Mouse (Mus musculus) limb, embryonic 15.5 days (tissue): Measurements from ENCODE around the gene Sfmbt2. TPM values are rescaled to one million over a fixed set of nuclear protein-coding genes. Genes with fewer than 3 reads are reported as not detected.
A peak's percentile ranks its signal among the peaks of the same experiment; 100 is the strongest.
"Not testable (repeated sequence)": the region's sequence is repeated elsewhere in the genome, so short reads cannot be mapped to it uniquely, and the experiment has no call there.

Experiments
- ATAC-seq: fragments of 200-750 bp; cut with Nextera tagmentation; 2 replicates; pipeline ENCODE4 v1.8.0; 2017; ENCODE audit warnings: low read depth, moderate TSS enrichment; ENCODE audit not compliant: insufficient number of reproducible peaks, low FRiP score, low TSS enrichment
- H3K27ac ChIP-seq: fragments of 300-500 bp; sonication (generic); 2 replicates; pipeline ENCODE4 v1.5.1; 2015; ENCODE audit warnings: moderate library complexity, mild to moderate bottlenecking, inconsistent platforms
- H3K27me3 ChIP-seq: fragments of 300-500 bp; sonication (generic); 2 replicates; pipeline ENCODE4 v1.6.1; 2015; ENCODE audit warnings: inconsistent platforms
- H3K36me3 ChIP-seq: fragments of 300-500 bp; sonication (generic); 2 replicates; pipeline ENCODE4 v1.6.1; 2015; ENCODE audit warnings: inconsistent platforms
- H3K4me1 ChIP-seq: fragments of 300-500 bp; sonication (generic); 2 replicates; pipeline ENCODE4 v1.6.1; 2015; ENCODE audit warnings: inconsistent platforms
- H3K4me2 ChIP-seq: fragments of 300-500 bp; sonication (generic); 2 replicates; pipeline ENCODE4 v1.6.1; 2015; ENCODE audit warnings: mild to moderate bottlenecking, inconsistent platforms
- H3K4me3 ChIP-seq: fragments of 300-500 bp; sonication (generic); 2 replicates; pipeline ENCODE4 v1.5.1; 2015; ENCODE audit warnings: mild to moderate bottlenecking, inconsistent platforms
- H3K9ac ChIP-seq: fragments of 300-500 bp; sonication (generic); 2 replicates; pipeline ENCODE4 v1.6.1; 2015; ENCODE audit warnings: inconsistent platforms
- H3K9me3 ChIP-seq: fragments of 300-500 bp; sonication (generic); 2 replicates; pipeline ENCODE4 v1.6.1; 2016; ENCODE audit warnings: inconsistent platforms
- WGBS: fragments of 180-500 bp; shearing (Covaris S2); methylation state at CpG from one replicate; pipeline ENCODE4 v1.1.7; 2015; 5-methylcytosine and 5-hydroxymethylcytosine counted together
- polyA plus RNA-seq: library from polyadenylated mRNA; unstranded; fragments of >200 nt; fragmentation: Nextera tagmentation; extraction: Ambion mirVana; gene quantifications from 2 replicates; pipeline ENCODE4 v1.2.1, GENCODE M21; 2015

The Sfmbt2 gene
- polyA plus RNA-seq = 1.9 and 2.3 TPM in 2 replicates

DNA sequence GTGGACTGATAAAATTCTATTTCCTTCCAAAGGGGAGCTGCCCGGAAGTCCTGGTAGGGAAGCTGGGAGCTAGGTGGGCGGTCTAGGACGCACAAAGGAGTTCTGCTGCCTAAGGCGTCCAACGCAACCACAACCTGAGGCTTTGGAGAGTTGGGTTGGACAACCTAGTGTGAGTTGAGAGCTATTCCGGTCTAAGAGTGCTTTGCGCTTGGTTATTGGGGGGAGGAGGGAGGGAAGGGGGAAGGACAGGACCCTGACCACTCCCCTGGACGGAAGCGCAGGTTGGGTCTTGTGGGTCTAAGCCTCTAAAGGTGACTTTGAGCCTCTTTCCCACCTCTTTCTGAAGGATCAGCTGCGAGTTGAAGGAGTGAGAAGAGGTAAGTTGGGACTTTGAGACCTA, at the start of gene Sfmbt2:
Gene Sfmbt2, plus strand, starts transcription at position 335 of the 400 bp plus-strand sequence.
- Histone ChIP-seq H3K9ac (no peak within 1 kb of the TSS), H3K4me2 (0 out of 2 replicates have a peak within 1 kb of the TSS, but pooled peaks have one; percentile 94), H3K27me3 (peaks cover 69% of the 10 kb centered on the region), H3K27ac (no peak within 1 kb of the TSS), H3K4me3 (no peak within 1 kb of the TSS), H3K9me3 (no peaks in the 10 kb centered on the region), H3K36me3 (no peaks in the 10 kb centered on the region), H3K4me1 (peaks cover 27% of the 10 kb centered on the region)
- WGBS = 2% methylated on average over 10 of the region's 10 CpGs
- no peak for ATAC-seq

DNA sequence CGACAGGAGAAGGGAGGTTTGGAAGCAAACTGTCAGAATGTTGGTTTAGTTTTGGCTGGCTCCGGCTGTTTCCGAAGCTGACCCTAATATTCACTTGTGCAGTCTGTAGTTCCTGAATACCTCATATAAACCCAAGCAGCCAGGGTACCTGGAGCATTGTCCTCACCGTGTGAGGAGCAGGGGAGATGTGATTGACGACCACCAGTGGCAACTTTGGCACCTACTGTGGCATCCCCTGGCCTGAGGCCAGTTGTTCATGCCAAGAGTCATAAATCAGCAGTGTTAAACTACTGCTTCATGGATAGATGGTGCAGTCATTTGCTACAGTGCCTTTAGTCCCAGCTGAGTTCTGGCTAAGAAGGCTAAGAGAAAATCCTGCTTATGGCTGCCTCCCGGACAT, 49.2 kb upstream of the Sfmbt2 start:
- 41% methylated on average over 6 of the region's 6 CpGs for WGBS
- Histone ChIP-seq H3K36me3 (no peaks in the 10 kb centered on the region), H3K27ac (no peak overlapping the region), H3K4me2 (no peak overlapping the region), H3K9ac (no peak overlapping the region), H3K9me3 (no peaks in the 10 kb centered on the region), H3K27me3 (no peaks in the 10 kb centered on the region), H3K4me1 (peaks cover 3% of the 10 kb centered on the region; the same call in 1 of the 2 replicates), H3K4me3 (no peak overlapping the region)
- ATAC-seq = no peak

DNA sequence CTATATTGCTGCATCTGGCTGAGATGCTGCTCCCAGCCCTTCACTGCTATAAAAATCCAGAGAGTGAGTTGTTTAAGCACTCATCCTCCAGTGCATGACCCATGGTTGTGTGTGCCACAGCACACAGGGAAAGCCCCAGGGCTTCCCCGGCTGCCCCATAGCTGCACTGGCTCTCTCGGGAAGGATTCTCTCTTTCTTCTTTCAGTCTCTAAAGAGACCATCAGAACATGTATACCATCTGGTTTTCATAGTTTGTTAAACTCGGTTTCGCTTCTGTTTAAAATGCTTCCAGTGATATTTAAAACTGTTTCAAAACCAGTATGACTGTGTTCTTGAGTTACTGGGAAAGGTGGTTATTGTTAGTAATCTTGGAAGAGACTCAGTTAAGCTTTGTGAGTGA, 47.1 kb upstream of the Sfmbt2 start:
- Histone ChIP-seq H3K9ac (no peak overlapping the region), H3K4me1 (peaks cover 3% of the 10 kb centered on the region; the same call in 1 of the 2 replicates), H3K4me2 (no peak overlapping the region), H3K27me3 (no peaks in the 10 kb centered on the region), H3K36me3 (no peaks in the 10 kb centered on the region), H3K4me3 (no peak overlapping the region), H3K9me3 (no peaks in the 10 kb centered on the region), H3K27ac (no peak overlapping the region)
- ATAC-seq = no peak
- WGBS = 68% methylated on average over 4 of the region's 4 CpGs

DNA sequence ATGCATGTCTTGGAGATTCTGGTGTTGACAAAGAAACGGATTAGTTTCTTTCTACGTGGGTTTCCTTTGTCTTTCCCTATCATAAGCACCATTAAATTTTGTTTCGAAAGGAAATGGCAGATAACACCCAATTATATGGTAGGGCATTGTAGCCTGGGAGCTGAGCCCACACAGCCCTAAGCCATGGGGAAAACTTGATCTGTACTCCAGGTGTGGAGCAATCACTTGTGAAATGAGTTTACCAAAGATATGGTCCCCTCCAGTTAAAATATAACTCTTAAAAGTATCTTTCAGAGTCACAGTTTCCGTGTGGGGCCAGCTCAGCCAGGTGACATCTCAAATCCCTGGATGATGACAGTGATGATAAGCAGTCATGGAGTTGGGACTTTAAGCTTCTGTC, 45.3 kb upstream of the Sfmbt2 start:
- Histone ChIP-seq H3K4me3 (no peak overlapping the region), H3K4me1 (peaks cover 3% of the 10 kb centered on the region; the same call in 1 of the 2 replicates), H3K9ac (no peak overlapping the region), H3K36me3 (no peaks in the 10 kb centered on the region), H3K27me3 (no peaks in the 10 kb centered on the region), H3K9me3 (no peaks in the 10 kb centered on the region), H3K27ac (no peak overlapping the region), H3K4me2 (no peak overlapping the region)
- 79% methylated on average over 4 of the region's 4 CpGs for whole genome bisulfite sequencing
- no peak for ATAC-seq

DNA sequence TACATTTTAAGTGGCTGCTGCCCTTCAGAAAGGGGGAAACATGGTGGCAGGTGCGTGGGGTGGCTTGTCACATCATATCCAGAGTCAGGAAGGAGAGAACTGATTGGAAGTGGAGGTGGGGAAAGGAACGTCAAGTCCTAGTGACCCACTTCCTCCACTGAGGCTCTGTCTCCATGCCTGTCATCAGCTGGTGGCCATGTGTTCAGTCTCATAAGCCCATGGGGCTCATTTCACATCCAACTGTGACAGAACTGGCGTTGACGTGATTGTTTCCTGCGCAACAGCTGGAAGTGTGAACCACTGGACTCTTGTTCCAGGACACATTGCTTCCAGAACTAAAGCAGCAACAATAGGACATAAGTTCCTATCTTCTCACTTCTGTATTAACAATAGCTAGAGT, 40.1 kb upstream of the Sfmbt2 start:
- H3K4me3 ChIP-seq = no peak overlapping the region
- ATAC-seq = no peak
- no peak overlapping the region for H3K27ac ChIP-seq
- peaks cover 3% of the 10 kb centered on the region; the same call in 1 of the 2 replicates for H3K27me3 ChIP-seq
- no peaks in the 10 kb centered on the region for H3K9me3 ChIP-seq
- H3K4me1 ChIP-seq = no peaks in the 10 kb centered on the region
- WGBS = 58% methylated on average over 5 of the region's 5 CpGs
- H3K36me3 ChIP-seq = no peaks in the 10 kb centered on the region
- H3K9ac ChIP-seq = no peak overlapping the region
- H3K4me2 ChIP-seq = no peak overlapping the region

DNA sequence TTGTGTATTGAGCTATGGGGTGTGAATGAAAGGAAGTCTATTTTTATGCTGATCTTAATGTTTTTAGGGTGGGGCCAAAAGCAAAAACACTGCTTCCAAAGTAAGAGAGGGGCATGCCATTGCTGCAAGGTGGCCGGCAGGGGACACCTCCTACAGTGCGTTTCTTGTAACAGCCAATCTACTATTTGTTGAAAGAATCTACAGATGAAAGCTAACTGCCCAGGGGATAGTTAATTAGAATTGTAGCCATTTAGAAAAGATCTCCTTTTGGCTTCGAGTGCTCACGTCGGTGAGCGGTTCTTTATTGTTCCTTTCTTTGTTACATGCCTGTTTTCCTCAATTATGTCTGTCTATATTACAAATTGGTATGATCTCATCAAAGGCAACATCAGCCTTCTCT, 36.0 kb upstream of the Sfmbt2 start:
- no peak overlapping the region for H3K9ac ChIP-seq
- no peak overlapping the region for H3K4me2 ChIP-seq
- H3K9me3 ChIP-seq = no peaks in the 10 kb centered on the region
- no peak overlapping the region for H3K27ac ChIP-seq
- H3K36me3 ChIP-seq = no peaks in the 10 kb centered on the region
- peaks cover 3% of the 10 kb centered on the region; the same call in 1 of the 2 replicates for H3K27me3 ChIP-seq
- no peaks in the 10 kb centered on the region for H3K4me1 ChIP-seq
- 12% methylated on average over 6 of the region's 6 CpGs for WGBS
- ATAC-seq = no peak
- no peak overlapping the region for H3K4me3 ChIP-seq

DNA sequence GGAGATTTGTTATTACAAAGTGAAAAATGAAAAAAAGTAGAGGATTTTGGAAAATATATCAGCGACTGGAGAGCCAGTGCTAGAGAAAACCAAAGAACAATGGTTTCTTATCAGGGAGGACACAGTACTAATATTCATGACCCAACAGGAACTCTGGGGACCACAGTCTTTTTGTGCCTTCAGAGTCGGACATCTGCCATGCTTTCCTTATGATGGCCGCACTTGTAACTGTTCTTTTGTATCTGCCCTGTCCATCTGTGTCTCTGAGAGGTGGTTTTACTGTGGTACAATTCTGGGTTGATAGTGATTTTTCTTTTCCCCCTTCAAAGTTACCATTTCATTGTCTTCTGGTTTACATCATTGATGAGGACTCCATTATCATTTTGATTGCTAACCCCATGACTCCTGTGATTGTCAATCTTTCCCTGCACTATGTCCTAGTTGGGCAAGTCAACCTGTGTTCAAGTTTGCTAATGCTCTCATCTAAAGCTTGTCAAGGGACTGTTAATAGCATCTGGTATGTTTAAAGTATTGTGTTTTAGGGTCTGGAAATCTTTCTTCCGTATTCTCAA, 35.2 kb upstream of the Sfmbt2 start:
- no peaks in the 10 kb centered on the region for H3K4me1 ChIP-seq
- H3K9me3 ChIP-seq = no peaks in the 10 kb centered on the region
- H3K27ac ChIP-seq = no peak overlapping the region
- H3K36me3 ChIP-seq = no peaks in the 10 kb centered on the region
- peaks cover 3% of the 10 kb centered on the region; the same call in 1 of the 2 replicates for H3K27me3 ChIP-seq
- no peak overlapping the region for H3K4me3 ChIP-seq
- ATAC-seq = no peak
- no peak overlapping the region for H3K4me2 ChIP-seq
- H3K9ac ChIP-seq = no peak overlapping the region
- WGBS = 60% methylated on average over 4 of the region's 4 CpGs

DNA sequence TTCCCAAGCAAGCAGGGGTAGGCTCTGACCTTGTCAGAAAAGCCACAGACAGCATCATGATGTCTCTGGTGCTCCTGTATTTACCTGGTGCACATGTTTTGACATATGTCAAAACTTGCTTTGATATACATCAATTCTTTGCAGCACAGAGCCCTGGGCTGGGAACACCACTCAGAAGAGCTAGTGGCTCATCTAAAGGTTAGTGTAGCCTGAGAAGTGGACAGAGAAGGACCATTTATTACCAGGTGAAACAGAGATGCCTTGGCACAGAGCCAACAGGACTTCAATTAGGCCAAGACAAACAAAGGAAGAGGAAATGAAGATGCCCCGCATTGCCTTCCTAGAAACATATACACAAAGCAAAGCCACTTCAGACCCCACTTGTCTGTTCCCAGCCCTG, 30.3 kb upstream of the Sfmbt2 start:
- no peak for ATAC-seq
- H3K4me3 ChIP-seq = no peak overlapping the region
- WGBS = 84% methylated on average over 1 of the region's 1 CpGs
- H3K36me3 ChIP-seq = no peaks in the 10 kb centered on the region
- H3K27ac ChIP-seq = no peak overlapping the region
- H3K4me2 ChIP-seq = no peak overlapping the region
- no peaks in the 10 kb centered on the region for H3K4me1 ChIP-seq
- H3K9ac ChIP-seq = no peak overlapping the region
- H3K9me3 ChIP-seq = no peaks in the 10 kb centered on the region
- H3K27me3 ChIP-seq = no peaks in the 10 kb centered on the region

DNA sequence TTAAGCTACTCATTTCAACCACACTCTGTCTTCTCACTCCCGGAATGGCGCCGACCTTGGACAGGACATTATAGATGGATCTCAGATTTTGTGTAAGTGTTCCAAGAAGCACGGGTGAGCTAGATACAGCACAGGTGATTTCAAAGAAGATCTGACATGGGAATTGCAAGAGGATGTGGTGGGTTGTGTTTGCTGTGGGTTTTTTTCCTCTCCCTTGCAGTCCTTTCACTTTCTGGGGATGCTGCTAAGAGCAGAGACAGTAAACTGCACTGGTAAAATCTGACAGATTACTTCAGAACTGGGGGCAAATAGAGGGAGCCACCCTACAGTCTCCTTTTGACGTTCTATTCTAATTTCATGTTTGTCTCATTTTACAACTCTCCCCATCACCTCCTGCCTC, 26.8 kb upstream of the Sfmbt2 start:
- no peak overlapping the region for H3K27ac ChIP-seq
- no peaks in the 10 kb centered on the region for H3K27me3 ChIP-seq
- H3K4me3 ChIP-seq = no peak overlapping the region
- no peaks in the 10 kb centered on the region for H3K9me3 ChIP-seq
- 77% methylated on average over 5 of the region's 5 CpGs for WGBS
- no peaks in the 10 kb centered on the region for H3K4me1 ChIP-seq
- no peak overlapping the region for H3K9ac ChIP-seq
- no peak overlapping the region for H3K4me2 ChIP-seq
- H3K36me3 ChIP-seq = no peaks in the 10 kb centered on the region
- ATAC-seq = no peak

DNA sequence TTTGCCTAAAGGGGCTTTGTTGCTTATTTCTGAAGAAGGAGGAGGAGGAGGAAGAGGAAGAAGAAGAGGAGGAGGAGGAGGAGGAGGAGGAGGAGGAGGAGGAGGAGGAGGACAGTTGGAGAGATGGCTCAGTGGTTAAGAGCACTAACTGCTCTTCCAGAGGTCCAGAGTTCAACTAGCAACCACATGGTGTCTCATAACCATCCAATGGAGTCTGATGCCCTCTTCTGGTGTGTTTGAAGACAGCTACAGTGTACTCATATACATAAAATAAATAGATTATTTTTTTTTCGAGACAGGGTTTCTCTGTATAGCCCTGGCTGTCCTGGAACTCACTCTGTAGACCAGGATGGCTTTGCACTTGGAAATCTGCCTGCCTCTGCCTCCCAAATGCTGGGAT, 26.2 kb upstream of the Sfmbt2 start:
- H3K4me2 ChIP-seq, H3K9ac ChIP-seq, H3K4me1 ChIP-seq, H3K4me3 ChIP-seq, H3K36me3 ChIP-seq, ATAC-seq, H3K27ac ChIP-seq, H3K27me3 ChIP-seq, H3K9me3 ChIP-seq: not testable (repeated sequence)
- WGBS = 85% methylated on average over 1 of the region's 1 CpGs

DNA sequence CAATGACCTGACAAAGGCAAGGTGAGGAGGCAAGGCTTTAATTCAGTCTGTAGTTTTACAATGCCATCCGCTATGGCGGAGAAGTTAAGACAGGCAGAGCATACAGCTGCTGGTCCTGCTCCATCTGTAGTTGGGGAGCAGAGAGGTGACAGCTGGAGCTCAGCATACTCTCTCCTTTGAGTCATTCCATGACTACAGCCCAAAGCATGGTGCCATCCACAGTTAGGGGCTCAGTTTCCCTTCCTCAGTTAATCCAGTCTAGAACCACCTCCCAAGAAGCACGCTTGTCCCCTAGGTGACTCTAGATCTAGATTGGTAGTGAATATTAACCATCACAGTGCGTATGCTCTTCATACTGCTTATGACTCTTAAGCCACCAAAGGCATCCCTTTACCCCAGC, 23.1 kb upstream of the Sfmbt2 start:
- Histone ChIP-seq H3K36me3 (no peaks in the 10 kb centered on the region), H3K27me3 (no peaks in the 10 kb centered on the region), H3K27ac (no peak overlapping the region), H3K9me3 (no peaks in the 10 kb centered on the region), H3K4me2 (no peak overlapping the region), H3K4me3 (no peak overlapping the region), H3K9ac (no peak overlapping the region), H3K4me1 (no peaks in the 10 kb centered on the region)
- 91% methylated on average over 4 of the region's 4 CpGs for WGBS
- ATAC-seq = no peak

DNA sequence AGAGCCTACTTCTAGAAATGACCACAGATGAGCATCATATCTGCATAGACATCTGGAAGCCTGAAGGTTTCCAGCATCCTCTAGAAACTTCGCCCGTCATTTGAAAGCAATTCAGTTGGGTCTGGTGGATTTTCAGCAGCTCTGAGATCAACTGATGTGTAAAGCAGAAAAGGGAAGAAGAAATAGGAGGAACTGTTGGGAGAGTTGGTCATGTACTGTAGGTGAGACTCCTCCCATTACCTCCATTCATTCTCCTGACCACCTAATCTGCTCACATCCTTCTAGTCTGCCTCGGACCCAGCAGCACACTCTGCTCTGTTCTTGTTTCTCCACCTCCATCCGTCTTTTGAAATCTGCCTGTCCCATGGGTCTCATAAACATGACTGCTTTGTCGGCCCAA, 22.3 kb upstream of the Sfmbt2 start:
- no peaks in the 10 kb centered on the region for H3K9me3 ChIP-seq
- H3K4me3 ChIP-seq = no peak overlapping the region
- H3K36me3 ChIP-seq = no peaks in the 10 kb centered on the region
- no peak for ATAC-seq
- H3K4me2 ChIP-seq = no peak overlapping the region
- WGBS = 58% methylated on average over 5 of the region's 5 CpGs
- H3K27me3 ChIP-seq = no peaks in the 10 kb centered on the region
- no peaks in the 10 kb centered on the region for H3K4me1 ChIP-seq
- no peak overlapping the region for H3K9ac ChIP-seq
- no peak overlapping the region for H3K27ac ChIP-seq

DNA sequence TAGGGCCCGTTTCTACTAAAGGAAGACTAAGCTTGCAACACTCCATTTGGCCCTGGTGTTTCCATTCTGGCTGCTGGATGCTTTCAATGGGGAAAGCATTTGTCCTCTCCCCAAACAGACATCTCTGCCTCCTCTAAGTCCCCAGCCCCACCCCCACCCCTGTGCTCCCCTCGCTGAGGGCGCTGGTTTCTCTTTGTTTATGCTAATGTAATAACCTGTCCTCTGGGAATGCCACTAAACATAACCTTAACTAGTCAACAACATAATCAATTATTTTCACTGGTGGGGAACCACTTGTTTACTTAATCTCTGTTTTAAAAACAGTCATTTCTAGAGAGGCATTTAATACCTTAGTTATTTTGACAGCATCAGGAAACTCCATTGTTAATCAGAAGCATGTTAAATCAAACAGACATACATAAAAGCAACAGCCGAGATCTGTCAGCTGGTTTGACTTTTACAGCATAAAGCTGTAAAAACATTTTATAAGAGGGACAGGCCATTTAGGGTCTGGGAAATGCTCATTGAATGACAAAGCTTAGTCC, 20.0 kb upstream of the Sfmbt2 start:
- Histone ChIP-seq H3K4me1 (no peaks in the 10 kb centered on the region), H3K36me3 (no peaks in the 10 kb centered on the region), H3K9ac (no peak overlapping the region), H3K9me3 (no peaks in the 10 kb centered on the region), H3K27ac (no peak overlapping the region), H3K4me2 (no peak overlapping the region), H3K4me3 (no peak overlapping the region), H3K27me3 (no peaks in the 10 kb centered on the region)
- WGBS = 9% methylated on average over 4 of the region's 4 CpGs
- ATAC-seq = no peak
